Mouse (Mus musculus): ENCODE results near the gene Smyd2. TPM values are rescaled to one million over a fixed set of nuclear protein-coding genes. Genes with fewer than 3 reads are reported as not detected.
A peak's percentile ranks its signal among the peaks of the same experiment; 100 is the strongest.

Gene Smyd2
- total and polyA plus RNA-seq, 3 experiments, result 79.9 to 119 (median 84.7) TPM

DNA sequence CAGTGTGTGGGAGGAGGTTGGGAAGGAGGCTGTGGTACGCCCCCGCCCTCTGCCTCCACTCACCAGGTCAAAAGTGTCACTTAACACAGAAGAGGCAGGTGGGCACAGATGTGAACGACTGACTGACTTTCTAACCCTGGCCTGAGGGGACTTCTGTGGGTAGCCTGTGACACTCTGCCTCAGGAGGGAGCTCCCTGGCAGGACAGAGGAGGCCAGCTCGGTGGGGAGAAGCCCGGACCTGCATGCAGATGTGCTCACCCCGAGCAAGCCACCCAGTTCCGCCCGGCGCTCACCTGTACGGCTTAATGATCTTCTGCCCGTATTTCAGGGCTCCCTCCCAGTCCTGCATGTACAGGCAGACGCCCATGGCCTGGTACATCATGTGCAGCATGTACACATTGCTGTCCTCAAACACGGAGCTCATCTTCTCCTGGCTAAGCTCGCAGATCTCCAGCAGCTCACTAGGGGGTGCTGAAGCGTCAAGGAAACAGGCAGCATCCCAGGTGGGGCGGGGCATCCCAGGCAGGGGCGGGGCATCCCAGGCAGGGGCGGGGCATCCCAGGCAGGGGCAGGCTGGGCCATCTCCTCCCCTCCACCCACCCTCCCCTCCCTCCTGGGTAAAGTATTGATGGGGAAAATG is 38.5 kb downstream of the Smyd2 start:
- Histone ChIP-seq H3K4me3 (replicated peaks in 1 of 3; ENCODE audit: low read depth in 2 of 3, low read length in 2 of 3, poor library complexity in 1 of 3) (no peak overlapping the region), H3K4me1 (ENCODE audit: control insufficient read depth in 1 of 2, insufficient read depth in 2 of 2) (peaks cover 0 to 8% of the 10 kb centered on the region in 2 experiments; a peak in 1 of 4 replicates), H3K36me3 (replicated peaks in 1 of 2; ENCODE audit: control insufficient read depth in 1 of 2, insufficient read depth in 1 of 2, low read length in 1 of 2) (peaks cover 32 to 98% of the 10 kb centered on the region in 2 experiments), H3K27me3 (replicated peaks) (no peaks in the 10 kb centered on the region), H3K9ac (ENCODE audit: insufficient read depth, low read depth) (no peak overlapping the region), H3K79me2 (replicated peaks; ENCODE audit: control insufficient read depth, extremely low read depth, insufficient read depth, poor library complexity, severe bottlenecking) (no peaks in the 10 kb centered on the region), H3K9me3 (replicated peaks; ENCODE audit: low read length) (no peaks in the 10 kb centered on the region), H3K4me2 (ENCODE audit: insufficient read depth, low read depth, poor library complexity, severe bottlenecking) (no peak overlapping the region), H3K27ac (ENCODE audit: insufficient read depth, low read depth) (no peak overlapping the region)
- in situ Hi-C loops (cut with MboI; ENCODE audit: low pct_ligation_motif_present, low pct_unique_long_range_greater_than_20kb, low sequenced_read_pairs) (loop anchor here (5.0 kb wide), 1 partner anchor 176 kb away; no protein-coding TSS in a partner anchor), dilution Hi-C loops (cut with MboI; ENCODE audit: extremely low pct_ligation_motif_present, extremely low pct_unique_long_range_greater_than_20kb, low sequenced_read_pairs) (no loop called here)
- TF ChIP-seq POLR2A (IDR thresholded peaks at IDR 0.05; ENCODE audit: low read depth, low read length), result no peak
- no peak for TF ChIP-seq MAFK (IDR thresholded peaks at IDR 0.05; ENCODE audit: insufficient replicate concordance, low read length)
- TF ChIP-seq EP300 (IDR thresholded peaks at IDR 0.05; ENCODE audit: low read length), result no peak
- TF ChIP-seq NRF1 (IDR thresholded peaks at IDR 0.05; ENCODE audit: low read depth, low read length), result no peak
- no peak for TF ChIP-seq ZNF384 (IDR thresholded peaks at IDR 0.05; ENCODE audit: low read depth, low read length)
- no peak for TF ChIP-seq ETS1 (conservative IDR thresholded peaks at IDR 0.05; ENCODE audit: low read depth, low read length)
- TF ChIP-seq JUND (conservative IDR thresholded peaks at IDR 0.05; ENCODE audit: low read depth, low read length), result no peak
- TF ChIP-seq TCF12 (IDR thresholded peaks at IDR 0.05; ENCODE audit: low read depth, low read length), result no peak
- TF ChIP-seq RAD21 (IDR thresholded peaks at IDR 0.05; ENCODE audit: low read depth, low read length), result peak; percentile 22
- TF ChIP-seq CHD1 (IDR thresholded peaks at IDR 0.05; ENCODE audit: low read depth, low read length), result no peak
- TF ChIP-seq ZKSCAN1 (IDR thresholded peaks at IDR 0.05; ENCODE audit: borderline replicate concordance, low read depth, low read length), result no peak
- no peak for TF ChIP-seq MEF2A (IDR thresholded peaks at IDR 0.05; ENCODE audit: borderline replicate concordance, low read depth, low read length)
- TF ChIP-seq ZMIZ1 (IDR thresholded peaks at IDR 0.05; ENCODE audit: low read depth, low read length), result no peak
- TF ChIP-seq E2F4 (IDR thresholded peaks at IDR 0.05; ENCODE audit: insufficient replicate concordance, low read depth, low read length), result no peak
- TF ChIP-seq SMC3 (IDR thresholded peaks at IDR 0.05; ENCODE audit: low read depth, low read length), result peak; percentile 22; the same call in 1 of the 2 replicates
- TF ChIP-seq ELF1 (IDR thresholded peaks at IDR 0.05; ENCODE audit: low read depth, low read length), result no peak
- TF ChIP-seq KAT2A (IDR thresholded peaks at IDR 0.05; ENCODE audit: insufficient replicate concordance, low read length), result no peak
- no peak for TF ChIP-seq UBTF (IDR thresholded peaks at IDR 0.05; ENCODE audit: low read depth, low read length)
- TF ChIP-seq MAX (IDR thresholded peaks at IDR 0.05; ENCODE audit: low read length), result no peak
- TF ChIP-seq MYC (IDR thresholded peaks at IDR 0.05; ENCODE audit: low read depth, low read length), result no peak
- no peak for TF ChIP-seq SIN3A (IDR thresholded peaks at IDR 0.05; ENCODE audit: low read length)
- TF ChIP-seq GABPA (IDR thresholded peaks at IDR 0.05; ENCODE audit: insufficient replicate concordance, low read depth, low read length), result no peak
- peak in 1 of 2 experiments; percentile 56; a peak in 2 of 4 replicates for TF ChIP-seq CTCF (conservative IDR thresholded peaks at IDR 0.05 in 1 of 2, IDR thresholded peaks at IDR 0.05 in 1 of 2; ENCODE audit: low read depth in 2 of 2, low read length in 2 of 2)
- no peak for TF ChIP-seq NELFE (IDR thresholded peaks at IDR 0.05; ENCODE audit: low read depth, low read length)
- no peak for TF ChIP-seq RCOR1 (conservative IDR thresholded peaks at IDR 0.05; ENCODE audit: low read depth, low read length)
- no peak for TF ChIP-seq CHD2 (IDR thresholded peaks at IDR 0.05; ENCODE audit: low read length)
- TF ChIP-seq IRF4 (IDR thresholded peaks at IDR 0.05; ENCODE audit: low read depth, low read length), result no peak
- DNase-seq (ENCODE audit: extremely low read depth), result peak; percentile 45
